Mouse (Mus musculus) bone marrow, adult 2 months (tissue): Measurements from ENCODE around the gene Gm4181.

Experiments used
- CTCF ChIP-seq: fragments of 200-500 bp; IDR thresholded peaks from 2 replicates; pipeline ENCODE4 v1.5.1; 2011; ENCODE audit warnings: low read length, control low read depth; ENCODE audit not compliant: control insufficient read depth, insufficient read depth
- POLR2A ChIP-seq: fragments of 200-500 bp; IDR thresholded peaks from 2 replicates; pipeline ENCODE4 v1.6.1; 2011; ENCODE audit warnings: low read depth, mild to moderate bottlenecking, control low read depth, low read length, borderline replicate concordance; ENCODE audit not compliant: control insufficient read depth

DNA sequence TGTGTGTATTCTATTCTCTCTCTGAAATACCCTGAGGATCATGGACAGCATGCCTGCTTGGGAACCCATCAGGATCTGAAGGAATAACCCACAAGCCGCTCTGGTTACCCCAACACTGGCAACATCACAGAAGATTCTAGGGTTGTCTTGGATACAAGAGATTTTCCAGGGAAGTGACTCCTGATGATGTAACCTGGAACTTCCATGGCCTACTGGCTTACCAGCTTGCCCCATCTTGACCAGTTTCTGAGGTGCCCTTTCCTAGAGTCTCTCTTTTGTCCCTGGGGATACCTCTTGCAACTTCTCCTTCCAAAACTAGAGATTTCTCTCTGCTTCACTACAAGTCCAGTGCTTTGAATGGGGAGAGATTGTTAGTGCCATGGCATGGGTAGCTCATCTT, 24.3 kb downstream of the Gm4181 start, which contains the start of gene Gm17078:
- no peak for TF ChIP-seq POLR2A
- TF ChIP-seq CTCF, result no peak
